Mouse (Mus musculus) spleen, adult 12 weeks (tissue): ENCODE data around the gene Otulin.

ENCODE experiments used
- DNase-seq: peaks from one replicate; pipeline ENCODE4 v3.0.0; 2022; ENCODE audit warnings: low spot score

Otulin gene

DNA sequence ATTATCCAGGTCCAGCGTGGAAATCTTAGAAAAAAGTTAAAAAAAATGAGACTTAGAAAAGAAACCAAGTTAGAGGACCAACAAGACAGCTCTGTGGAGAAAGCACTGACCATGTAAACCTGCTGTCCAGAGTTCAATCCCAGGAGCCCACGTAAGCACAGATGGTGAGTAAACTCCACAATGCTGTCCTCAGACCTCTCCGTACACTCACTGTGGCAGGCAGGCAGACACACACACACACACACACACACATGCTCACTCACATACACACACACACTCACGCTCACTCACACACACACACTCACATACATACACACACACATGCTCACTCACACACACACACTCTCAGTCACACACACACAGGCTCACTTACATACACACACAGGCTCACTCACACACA, 17.2 kb downstream of the Otulin start:
- no peak for DNase-seq

DNA sequence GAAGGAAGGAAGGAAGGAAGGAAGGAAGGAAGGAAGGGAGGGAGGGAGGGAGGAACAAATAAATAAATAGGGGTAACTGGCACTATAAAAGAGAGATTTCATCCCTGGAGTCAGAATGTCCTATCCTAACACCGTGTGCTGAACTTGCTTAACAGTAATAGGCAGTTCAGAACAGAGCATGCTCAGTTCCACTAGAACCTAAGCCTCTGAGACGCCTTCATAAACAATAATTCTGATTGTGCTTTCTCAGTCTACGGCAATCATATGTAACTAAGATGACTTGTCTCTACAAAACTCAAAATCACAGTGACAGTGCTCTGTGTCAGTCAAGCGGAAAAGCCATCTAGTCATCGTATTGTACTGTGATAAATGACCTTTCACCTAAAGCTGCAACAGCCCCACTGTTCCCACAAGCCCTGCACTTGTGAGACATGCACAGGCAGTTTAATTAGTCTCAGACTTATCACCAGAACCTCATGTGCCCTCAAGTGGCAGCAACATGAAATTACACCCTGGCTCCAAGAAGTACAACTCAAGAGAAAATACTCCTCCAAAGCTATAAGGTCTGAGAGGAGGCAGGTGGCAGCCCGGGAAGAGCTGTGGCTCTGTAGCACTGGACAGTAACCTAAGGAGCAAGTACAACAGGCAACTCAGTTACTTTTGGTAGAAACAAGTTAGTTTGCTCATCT, 17.8 kb downstream of the Otulin start:
- DNase-seq = peak; percentile 43

DNA sequence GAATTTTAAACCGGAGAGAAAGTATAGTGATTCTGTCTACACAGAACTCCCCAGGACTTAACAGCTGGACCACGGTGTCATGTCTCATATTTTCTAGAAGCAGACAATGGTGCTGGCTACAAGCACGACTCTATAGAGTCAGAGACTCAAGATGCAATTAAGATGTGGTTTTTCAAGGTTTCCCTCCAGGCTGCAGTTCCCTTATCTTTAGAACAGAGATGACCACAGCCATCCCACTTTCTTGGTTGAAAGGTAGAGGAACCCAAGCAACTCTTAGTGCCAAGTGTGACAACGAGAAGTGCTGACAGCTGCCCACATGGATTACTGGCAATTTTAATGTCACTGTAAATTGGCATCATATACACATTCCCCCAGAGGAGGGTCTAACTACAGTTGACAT, 20.9 kb downstream of the Otulin start:
- DNase-seq = no peak

DNA sequence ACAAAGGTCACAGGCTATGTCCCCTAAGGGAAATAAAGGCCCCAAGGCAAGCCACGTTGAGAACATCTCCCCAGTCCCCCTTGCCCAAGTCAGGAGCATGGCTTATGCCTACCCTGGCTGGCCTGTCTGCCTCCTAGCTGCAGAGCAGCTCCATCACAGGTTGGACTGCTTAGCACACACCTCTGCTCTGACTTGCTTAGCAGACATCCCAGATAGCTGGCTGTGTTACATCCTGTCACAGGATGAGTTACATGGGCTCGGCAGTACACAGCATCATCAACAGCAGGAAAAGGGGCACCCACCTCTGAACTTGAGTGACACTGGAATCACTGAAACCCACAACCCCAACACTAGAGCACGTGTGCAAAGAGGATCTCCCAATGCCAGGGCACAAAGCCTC, 25.2 kb downstream of the Otulin start:
- no peak for DNase-seq

DNA sequence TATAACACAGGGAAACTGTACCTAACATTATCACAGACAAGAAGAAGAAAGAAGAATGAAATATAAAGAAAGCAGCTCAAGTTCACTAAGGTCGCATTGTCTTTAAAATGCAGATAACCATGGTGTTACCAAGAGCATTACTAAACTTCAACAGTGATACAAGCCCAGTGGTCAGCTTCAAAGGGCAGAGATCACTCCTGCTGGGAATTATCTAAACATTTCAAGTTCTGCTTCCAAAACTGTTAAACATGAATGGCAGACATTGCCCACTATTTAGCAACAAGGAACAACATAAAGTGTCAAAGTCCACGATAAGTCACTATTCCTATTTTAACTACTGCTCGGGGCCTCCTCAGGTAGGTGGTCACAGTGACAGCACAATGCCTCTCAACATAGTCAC, 25.9 kb downstream of the Otulin start:
- DNase-seq = no peak

DNA sequence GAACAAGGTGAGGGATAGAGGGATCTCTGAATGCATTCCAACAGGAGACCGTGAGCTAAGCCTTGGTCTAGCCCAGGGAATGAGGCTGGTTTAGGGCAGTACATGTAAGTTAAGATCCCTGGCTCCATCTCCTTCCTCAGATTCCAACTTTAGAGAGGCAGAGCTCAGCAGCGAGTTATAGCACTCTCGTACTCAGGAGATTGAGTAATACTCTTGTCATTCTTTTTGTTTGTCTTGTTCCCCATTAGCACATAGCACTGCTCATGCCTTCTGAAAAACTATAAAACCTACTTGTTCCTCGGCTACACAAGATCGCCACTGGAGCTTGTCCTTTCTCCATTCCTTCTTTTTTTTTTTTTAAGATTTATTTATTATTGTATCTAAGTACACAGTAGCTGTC, 30.0 kb downstream of the Otulin start:
- DNase-seq = no peak

DNA sequence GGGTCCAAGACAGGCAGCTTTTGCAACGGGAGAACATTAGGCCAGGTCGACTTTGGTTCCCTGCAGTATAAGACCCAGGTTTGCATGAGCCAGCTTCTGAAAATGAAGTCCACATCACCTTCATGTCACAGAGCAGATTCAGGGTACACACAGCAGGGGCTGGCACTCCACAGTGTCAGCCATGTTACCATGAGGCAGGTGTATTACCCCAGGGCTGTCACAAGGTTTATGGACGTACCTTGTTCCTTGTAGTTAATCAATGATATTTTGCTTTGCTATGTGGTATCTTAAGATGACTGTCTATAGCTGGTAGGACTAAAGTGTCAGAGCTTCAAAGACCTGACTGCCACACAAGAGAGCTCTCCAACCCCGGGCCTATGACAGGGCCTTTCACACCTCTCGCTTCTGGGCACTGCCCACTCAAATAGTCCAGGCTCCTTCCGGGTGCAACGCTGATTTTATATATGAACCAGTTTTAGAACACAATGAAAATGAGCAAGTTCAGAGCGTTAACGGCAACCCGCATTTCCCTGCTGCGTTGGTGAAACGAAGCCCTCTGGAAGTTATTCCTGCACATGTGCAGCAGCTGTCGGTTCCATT, 31.6 kb downstream of the Otulin start:
- DNase-seq = no peak

DNA sequence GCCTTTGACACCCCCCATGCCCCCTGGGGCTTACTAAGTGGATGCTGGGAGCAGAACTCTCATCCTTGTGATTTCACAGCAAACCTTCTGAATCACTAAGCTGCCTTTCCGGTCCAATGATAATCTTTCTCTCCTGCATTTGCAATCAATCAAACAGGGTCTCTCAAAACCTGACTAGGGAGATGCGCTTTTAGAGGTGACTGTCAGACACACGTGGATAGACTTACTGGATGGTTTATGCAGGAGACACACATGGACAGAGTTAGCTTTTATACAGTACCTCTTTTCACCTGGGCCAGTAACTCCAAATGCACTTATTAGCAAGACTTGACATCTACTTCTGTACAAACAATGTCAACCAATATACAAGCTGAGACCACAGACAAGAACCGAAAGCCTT, 33.0 kb downstream of the Otulin start:
- DNase-seq = no peak

DNA sequence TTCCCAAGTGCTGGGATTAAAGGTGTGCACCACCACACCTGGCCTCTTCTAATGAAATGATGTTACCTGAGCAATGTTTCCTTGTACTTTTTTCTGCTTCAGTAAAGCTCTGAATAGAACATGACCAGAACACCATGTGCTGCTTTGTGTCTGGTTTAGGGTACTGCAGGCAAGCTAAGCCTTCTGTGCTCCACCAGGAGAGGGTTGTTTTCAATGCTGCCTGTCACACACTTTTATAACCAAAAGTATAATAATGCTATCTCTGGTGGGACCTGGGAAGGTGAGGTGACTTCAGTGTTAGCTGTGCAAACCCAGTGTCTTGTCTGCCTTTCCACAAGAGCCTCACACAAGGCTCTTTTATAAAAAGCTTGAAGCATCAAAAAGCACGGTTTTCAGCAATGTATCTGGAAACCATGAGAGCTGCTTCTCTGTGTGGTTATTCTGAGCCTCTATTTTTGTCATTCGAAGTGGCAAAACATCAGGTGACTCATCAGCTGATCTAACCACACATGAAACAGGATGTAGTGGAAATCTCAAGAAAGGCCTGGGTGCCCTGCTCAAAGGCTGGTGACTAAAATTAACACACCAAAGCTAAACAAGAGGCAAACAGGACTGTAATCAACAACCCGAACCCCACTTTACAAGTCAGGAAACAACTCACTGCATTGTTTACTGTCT, 33.9 kb downstream of the Otulin start:
- peak; percentile 47 for DNase-seq

DNA sequence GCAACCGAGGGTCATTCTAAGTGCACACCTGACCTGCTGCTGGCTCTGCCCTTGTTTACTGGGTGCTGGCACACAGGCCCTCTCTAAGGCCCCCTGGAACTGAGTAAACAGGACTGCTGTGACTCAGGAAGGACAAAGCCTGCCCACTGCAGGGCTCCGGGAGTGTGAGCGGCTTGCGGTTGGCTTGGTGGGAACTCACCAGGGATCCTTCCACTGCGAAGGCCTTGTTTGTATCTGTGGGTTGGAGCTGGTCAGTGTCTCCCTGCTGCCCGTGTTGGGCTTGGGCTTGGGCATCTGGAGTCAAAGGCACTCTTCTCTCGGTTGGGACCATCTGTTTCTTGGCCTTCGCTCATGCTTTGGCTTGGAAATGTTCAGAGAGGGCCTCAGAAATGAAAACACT, 34.9 kb downstream of the Otulin start:
- no peak for DNase-seq

DNA sequence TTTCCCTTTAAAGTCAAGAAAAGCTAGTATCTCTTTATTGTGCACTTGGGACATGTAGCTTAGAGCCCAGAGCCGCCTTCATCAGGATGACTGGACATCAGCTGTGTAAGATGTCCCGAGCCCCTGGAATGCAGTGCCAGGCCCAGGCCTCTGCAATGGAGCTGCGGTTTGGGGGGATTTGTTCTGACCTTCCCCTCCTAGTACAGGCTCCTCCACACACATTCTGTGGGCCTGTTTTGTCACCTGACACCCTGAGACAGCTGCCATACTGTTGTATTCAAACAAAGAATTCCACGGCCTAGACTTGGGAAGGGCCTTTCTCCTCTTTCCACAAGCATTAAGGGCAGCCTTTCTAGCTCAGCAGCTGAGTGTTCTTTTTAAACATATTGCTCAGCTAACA, 35.5 kb downstream of the Otulin start:
- DNase-seq = no peak

DNA sequence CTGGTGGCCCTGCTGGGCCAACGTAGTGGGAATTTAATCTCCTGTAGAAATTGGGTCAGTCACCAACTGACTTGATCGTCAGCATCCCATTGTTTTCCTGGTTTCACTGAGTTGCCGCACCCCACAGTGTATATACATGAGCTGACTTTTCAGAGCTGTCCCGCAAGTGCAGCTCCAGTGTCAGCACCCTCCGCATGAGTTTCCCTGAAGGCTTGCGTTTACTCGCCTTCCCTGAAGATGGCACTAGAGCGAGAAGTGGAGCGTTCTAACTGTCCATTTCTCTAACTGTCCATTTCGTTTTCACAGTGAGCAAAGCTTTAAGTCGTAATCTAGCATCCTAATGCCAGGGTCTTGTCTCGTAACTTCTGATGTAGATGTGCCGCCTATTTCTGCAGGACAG, 36.8 kb downstream of the Otulin start:
- no peak for DNase-seq

DNA sequence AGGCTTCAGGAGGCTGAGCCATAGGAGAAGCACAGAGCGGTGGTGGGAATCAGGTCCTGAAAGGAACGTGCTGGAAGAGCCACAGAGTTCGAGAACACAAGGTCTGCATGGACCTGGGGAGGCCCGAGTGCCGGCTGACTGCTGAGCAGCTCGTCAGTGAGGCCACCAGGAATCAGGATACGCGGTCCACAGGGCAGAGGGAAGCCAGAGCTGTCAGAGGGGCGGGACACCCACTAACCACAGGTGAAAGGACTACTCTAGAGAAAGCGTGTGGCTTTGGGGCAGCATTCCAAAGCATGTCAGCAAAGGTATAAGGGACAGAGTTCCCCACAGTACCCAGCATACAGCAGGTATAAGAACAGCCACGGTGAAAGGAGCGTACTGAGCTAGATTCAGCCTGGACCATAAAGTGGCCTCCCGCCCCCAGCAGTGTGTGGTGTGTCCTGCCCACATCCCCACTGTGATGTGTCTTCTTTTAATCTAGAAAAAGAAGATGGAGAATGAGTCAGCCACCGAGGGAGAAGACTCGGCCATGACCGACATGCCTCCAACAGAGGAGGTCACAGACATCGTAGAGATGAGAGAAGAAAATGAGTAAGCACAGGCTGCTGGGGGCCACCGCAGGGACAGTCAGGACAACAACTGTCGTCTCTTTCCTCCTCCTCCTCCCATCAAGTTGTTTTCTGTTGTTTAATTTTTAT, 37.7 kb downstream of the Otulin start:
- DNase-seq = no peak

DNA sequence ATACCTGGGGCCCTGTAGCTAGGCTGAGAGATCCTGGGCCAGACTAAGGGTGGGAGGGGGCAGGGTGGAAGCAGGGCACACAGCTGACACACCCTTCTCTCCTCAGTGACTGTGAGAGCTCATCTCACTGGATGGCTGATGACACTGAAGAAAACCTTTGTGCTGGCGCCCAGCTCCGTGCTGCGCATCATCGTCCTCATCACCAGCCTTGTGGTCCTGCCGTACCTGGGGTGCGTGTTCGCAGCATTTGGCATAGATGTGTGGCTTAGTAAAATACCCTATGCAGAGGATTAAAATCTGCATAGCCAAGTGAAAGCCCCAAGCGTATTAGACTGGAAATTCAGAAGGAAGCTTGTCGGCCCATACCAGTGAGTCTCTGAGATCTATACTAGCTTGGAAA, 39.7 kb downstream of the Otulin start:
- DNase-seq = no peak

DNA sequence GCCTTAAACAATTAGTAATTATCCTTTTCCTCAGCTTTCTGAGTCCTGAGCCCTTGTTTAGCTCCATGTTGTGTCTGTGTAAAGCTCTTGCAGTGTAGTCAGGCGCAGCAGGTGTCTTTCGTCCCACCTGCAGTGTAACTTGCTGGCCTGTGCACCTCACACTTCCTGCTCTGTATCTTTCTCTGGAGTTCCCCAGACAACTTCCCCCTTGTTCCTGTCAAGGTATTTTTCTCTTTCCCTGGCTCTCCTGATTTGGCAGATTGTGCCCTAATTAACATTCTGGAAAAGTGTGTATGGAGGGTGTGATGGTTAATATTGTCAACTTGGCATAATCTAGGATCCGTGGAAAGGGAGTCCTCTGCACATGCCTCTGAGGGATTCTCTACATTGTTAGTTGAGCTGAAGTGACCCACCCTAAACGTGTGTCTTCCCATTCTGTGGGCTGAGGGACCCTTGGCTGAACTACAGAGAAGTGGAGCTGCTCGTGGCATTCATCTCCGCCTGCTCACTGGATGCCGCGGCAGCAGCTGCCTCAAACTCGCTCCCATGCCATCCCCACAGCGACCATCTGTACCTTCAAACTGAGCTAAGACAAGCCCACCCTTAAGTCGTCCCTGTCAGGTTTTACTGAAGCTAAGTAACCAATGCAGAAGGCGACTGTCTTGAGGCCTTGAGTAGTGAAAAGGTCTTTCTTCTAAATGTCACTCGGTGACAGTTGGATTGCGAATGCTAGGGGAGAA, 42.2 kb downstream of the Otulin start:
- no peak for DNase-seq

DNA sequence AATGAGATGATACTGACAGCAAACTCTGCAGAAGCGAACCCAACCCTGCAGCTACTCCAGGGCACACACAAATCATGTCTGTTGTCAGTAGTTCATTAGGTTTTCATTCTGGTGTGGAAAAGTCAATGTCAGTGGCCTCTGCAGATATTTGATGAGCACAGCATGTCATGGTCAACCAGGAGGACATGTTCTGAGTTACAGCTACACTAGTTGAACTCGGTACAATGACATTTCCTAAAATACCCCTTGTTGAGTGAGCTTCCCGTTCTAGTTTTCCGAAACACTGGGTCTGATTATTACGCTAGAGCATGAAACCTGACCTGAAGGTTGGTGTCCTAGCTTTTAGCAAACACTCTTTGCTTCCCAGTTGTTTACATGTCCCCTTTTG, 44.4 kb downstream of the Otulin start:
- DNase-seq = no peak

DNA sequence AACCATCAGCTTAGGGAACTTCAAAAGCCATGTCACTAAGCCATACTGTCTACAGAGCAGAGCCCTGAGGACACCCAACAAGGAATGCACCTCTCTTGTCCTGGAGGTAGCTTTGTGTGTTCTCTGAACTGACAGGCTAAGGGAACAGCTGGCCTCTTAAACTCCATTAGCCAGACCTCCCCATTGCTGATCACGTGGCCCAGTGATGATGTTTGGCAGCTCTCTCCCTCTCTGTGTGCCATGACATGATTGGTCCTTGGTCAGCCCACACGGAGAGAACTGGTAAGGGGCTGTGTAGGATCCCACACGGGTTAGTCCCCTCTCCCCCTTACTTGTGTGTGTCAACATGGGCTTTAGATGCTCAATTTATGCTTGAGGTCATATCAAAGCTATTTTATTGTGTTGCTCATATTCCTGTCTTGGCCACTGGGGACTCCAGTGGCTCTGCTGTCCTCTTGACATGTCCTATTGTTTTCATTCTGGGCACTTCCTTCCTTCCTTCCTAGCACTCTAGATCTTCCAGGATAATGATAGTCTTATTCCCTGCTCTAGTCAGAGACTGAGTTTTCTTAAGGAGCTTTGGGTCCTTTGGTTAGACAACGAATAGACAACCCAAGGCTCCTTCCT, 44.9 kb downstream of the Otulin start:
- DNase-seq = no peak

DNA sequence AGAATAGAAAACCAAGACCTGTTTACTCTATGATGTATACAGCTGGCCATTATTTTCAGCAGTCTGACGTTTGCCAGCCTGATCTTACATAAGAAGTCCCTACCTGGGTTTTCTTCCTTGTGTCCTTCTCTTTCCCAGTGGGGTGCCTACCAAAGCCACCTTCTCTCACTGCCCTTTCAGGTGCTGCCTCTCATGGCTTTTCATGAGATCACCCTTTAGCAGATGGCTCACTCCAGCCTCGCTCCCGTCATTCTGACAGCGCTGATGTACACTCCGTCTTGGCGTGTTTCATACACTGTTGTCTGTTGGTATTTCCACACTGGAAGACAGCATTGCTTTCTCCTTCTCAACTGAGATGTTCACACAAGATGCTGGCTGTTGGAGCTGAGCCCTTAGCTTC, 46.9 kb downstream of the Otulin start:
- DNase-seq = no peak

DNA sequence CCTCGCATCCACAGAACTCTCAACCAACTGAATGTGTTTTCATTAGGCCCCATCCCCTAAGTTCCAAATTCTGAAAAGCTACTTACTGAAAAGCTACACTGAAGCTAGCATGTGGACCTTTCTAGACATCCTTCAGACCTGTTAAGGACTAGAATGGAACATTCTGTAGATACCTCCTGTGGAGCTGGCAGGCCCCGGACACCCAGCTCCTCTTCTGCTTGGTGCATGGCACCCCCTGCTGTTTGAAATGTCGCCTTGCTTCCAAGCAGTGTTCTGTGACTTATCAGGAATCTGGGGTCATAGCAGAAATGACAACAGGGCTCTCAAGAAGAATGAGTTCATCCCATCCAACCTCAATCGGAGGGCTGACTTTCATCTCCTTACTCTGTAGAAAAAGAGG, 47.5 kb downstream of the Otulin start:
- no peak for DNase-seq

DNA sequence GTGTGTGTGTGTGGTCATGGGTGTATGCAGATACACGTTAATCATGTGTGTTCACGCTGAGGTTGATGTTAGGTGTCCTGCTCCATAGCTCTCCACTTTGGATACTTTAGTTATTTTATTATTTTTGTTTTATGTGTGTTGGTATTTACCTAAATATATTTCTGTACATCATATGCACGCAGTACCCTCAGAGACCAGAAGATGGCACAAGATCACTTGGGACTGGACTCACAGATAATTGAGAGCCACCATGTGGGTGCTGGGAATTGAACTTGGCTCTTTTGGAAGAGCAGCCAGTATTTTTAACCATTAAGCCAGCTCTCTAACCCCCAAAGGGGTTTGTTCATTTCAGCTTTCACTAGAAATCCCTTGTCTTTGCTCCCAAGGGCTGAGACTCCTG, 48.1 kb downstream of the Otulin start:
- peak; percentile 19 for DNase-seq

DNA sequence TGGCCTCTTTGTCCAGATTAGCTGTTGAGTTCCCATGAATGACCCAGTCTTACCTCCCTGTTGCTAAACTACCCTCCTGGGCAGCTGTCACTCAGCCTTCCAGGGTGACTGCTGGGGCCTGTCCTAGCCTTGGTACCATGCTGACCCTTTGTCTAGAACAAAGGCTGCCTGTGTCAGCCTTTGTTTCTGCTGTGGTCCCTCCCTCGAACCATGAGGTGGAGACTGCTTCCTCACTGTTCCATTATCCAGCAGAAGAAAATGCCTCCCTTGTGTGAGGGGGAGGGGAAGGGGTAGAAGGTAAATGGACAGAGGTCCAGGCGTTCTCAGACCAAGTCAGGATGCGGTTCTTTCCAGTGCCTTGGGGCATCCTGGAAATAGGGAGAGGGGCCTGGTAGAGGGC, 48.9 kb downstream of the Otulin start:
- DNase-seq = no peak

DNA sequence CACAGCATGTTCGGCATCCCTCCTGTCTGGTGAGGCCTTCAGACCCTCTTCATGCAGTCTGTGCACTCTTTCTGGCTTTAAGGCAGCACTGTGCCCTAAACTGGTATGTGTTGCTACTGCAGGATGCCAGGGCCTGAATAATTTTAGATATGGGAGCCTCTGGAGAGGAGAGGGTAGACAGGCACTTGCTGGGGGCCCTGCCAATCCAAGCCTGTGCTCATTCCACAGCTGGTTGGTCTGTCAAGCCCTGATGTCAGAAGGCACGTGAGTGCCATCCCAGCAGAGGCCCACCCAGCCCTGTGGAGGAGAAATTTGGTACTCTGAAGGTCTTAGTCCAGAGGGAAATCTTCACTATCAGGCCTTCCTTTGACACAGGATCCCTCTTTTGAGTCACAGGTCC, 49.7 kb downstream of the Otulin start:
- DNase-seq = no peak
